Mouse (Mus musculus) liver, embryonic 14.5 days (tissue): ENCODE measurements around the gene Nkx2-5. TPM values are rescaled to one million over a fixed set of nuclear protein-coding genes. Genes with fewer than 3 reads are reported as not detected.
A peak's percentile ranks its signal among the peaks of the same experiment; 100 is the strongest.

Experiments used
- ATAC-seq: fragments of 200-750 bp; cut with Nextera tagmentation; 2 replicates; pipeline ENCODE4 v1.8.0; 2017; ENCODE audit warnings: moderate number of reproducible peaks, mild to moderate bottlenecking, moderate library complexity; ENCODE audit not compliant: insufficient read depth
- DNase-seq, 3 experiments: peaks; one replicate each; pipeline ENCODE4 v3.0.0-alpha.2; 2012 to 2013; ENCODE audit warnings: low read depth in 3 of 3, low spot score in 3 of 3
- H3K27ac ChIP-seq: fragments of 300-500 bp; sonication (generic); 2 replicates; pipeline ENCODE4 v1.5.1; 2014; ENCODE audit warnings: moderate library complexity, mild to moderate bottlenecking, control low read depth, inconsistent platforms
- H3K27me3 ChIP-seq: fragments of 300-500 bp; sonication (generic); 2 replicates; pipeline ENCODE4 v1.6.1; 2014; ENCODE audit warnings: mild to moderate bottlenecking, low read length, moderate library complexity; ENCODE audit not compliant: control insufficient read depth, insufficient read depth
- H3K36me3 ChIP-seq: fragments of 300-500 bp; sonication (generic); replicated peaks from 2 replicates; pipeline ENCODE4 v1.6.1; 2014; ENCODE audit warnings: low read depth; ENCODE audit not compliant: control insufficient read depth, insufficient read depth
- H3K4me1 ChIP-seq, 2 experiments: fragments of 200-500 bp in 1 of 2; fragments of 300-500 bp in 1 of 2; sonication (generic) in 1 of 2; replicated peaks; 2 replicates each; pipeline ENCODE4 v1.6.1; 2012 to 2014; ENCODE audit warnings: antibody characterized with exemption in 1 of 2, inconsistent platforms in 1 of 2, low read length in 1 of 2; ENCODE audit not compliant: control insufficient read depth in 2 of 2, insufficient read depth in 2 of 2
- H3K4me2 ChIP-seq: fragments of 300-500 bp; sonication (generic); 2 replicates; pipeline ENCODE4 v1.6.1; 2014; ENCODE audit warnings: low read depth, mild to moderate bottlenecking, control low read depth, moderate library complexity
- H3K4me3 ChIP-seq, 2 experiments: fragments of 200-500 bp in 1 of 2; fragments of 300-500 bp in 1 of 2; sonication (generic) in 1 of 2; 2 replicates each; pipeline ENCODE4 v1.5.1; 2012 to 2014; ENCODE audit warnings: low read depth in 2 of 2, low read length in 2 of 2, mild to moderate bottlenecking in 2 of 2, control low read depth in 1 of 2, inconsistent platforms in 1 of 2, moderate library complexity in 1 of 2; ENCODE audit not compliant: insufficient read depth in 1 of 2
- H3K9ac ChIP-seq: fragments of 300-500 bp; sonication (generic); replicated peaks from 2 replicates; pipeline ENCODE4 v1.6.1; 2014; ENCODE audit warnings: mild to moderate bottlenecking, control low read depth, moderate library complexity
- H3K9me3 ChIP-seq: fragments of 300-500 bp; sonication (generic); 2 replicates; pipeline ENCODE4 v1.6.1; 2016; ENCODE audit warnings: low read length, mixed read lengths; ENCODE audit not compliant: control insufficient read depth
- CTCF ChIP-seq: IDR thresholded peaks from 2 replicates; pipeline ENCODE4 v1.5.1; 2016; ENCODE audit warnings: antibody characterized with exemption, low read depth, control low read depth
- EP300 ChIP-seq: IDR thresholded peaks from 2 replicates; pipeline ENCODE4 v1.6.1; 2016; ENCODE audit warnings: antibody characterized with exemption, low read depth
- WGBS: fragments of 180-500 bp; shearing (Covaris S2); extraction: QIAGEN DNeasy Blood & Tissue Kit; methylation state at CpG from one replicate; pipeline ENCODE4 v1.1.7; 2014; ENCODE audit not compliant: insufficient replicate concordance; 5-methylcytosine and 5-hydroxymethylcytosine counted together
- polyA plus RNA-seq, 2 experiments: library from polyadenylated mRNA; depleted of rRNA in 1 of 2; stranded (reverse) in 1 of 2; unstranded in 1 of 2; fragments of >200 nt; fragmentation: Nextera tagmentation in 1 of 2; extraction: Ambion mirVana in 1 of 2; gene quantifications; 2 replicates each; pipeline versions ENCODE4 v1.2.1 to v1.2.3; 2012 to 2014

The Nkx2-5 gene
- polyA plus RNA-seq, 2 experiments, result not detected

- Histone ChIP-seq H3K9ac (no peak overlapping the region), H3K27me3 (peaks cover 83% of the 10 kb centered on the region), H3K27ac (no peak overlapping the region), H3K36me3 (no peaks in the 10 kb centered on the region), H3K4me3 (no peak overlapping the region), H3K4me2 (no peak overlapping the region), H3K9me3 (no peaks in the 10 kb centered on the region), H3K4me1 (no peaks in the 10 kb centered on the region)
- TF ChIP-seq EP300, result no peak
- TF ChIP-seq CTCF, result no peak
- DNase-seq (no peak), ATAC-seq (no peak)
- WGBS, result 7% methylated on average over 4 of the region's 4 CpGs
These were observed 7.5 kb upstream of the Nkx2-5 start for GRCm38 (mm10) chr17:26852262-26852661.

GRCm38 (mm10) chr17:26851136-26851460, 6.3 kb upstream of the Nkx2-5 start:
- Histone ChIP-seq H3K36me3 (no peaks in the 10 kb centered on the region), H3K9me3 (no peaks in the 10 kb centered on the region), H3K4me3 (no peak overlapping the region), H3K4me1 (no peaks in the 10 kb centered on the region), H3K27ac (no peak overlapping the region), H3K27me3 (peaks cover 78% of the 10 kb centered on the region), H3K4me2 (no peak overlapping the region), H3K9ac (no peak overlapping the region)
- 10% methylated on average over 8 of the region's 8 CpGs for WGBS
- no peak for TF ChIP-seq EP300
- TF ChIP-seq CTCF, result no peak
- DNase-seq (no peak), ATAC-seq (no peak)

- Histone ChIP-seq H3K4me2 (peak overlapping the region; percentile 30), H3K9me3 (no peaks in the 10 kb centered on the region), H3K27me3 (peaks cover 78% of the 10 kb centered on the region), H3K9ac (no peak overlapping the region), H3K27ac (no peak overlapping the region), H3K4me3 (peak overlapping the region in 1 of 2 experiments; percentile 16; a peak in 1 of 4 replicates), H3K36me3 (no peaks in the 10 kb centered on the region), H3K4me1 (no peaks in the 10 kb centered on the region)
- DNase-seq, result no peak
- no peak for ATAC-seq
- no peak for TF ChIP-seq EP300
- TF ChIP-seq CTCF, result no peak
- under 1% methylated on average over 48 of the region's 48 CpGs for WGBS
These were observed 5.7 kb upstream of the Nkx2-5 start for GRCm38 (mm10) chr17:26850358-26851135.

GRCm38 (mm10) chr17:26849746-26850357, 5.0 kb upstream of the Nkx2-5 start:
- Histone ChIP-seq H3K4me1 (no peaks in the 10 kb centered on the region), H3K36me3 (no peaks in the 10 kb centered on the region), H3K9me3 (no peaks in the 10 kb centered on the region), H3K4me3 (peak overlapping the region in 1 of 2 experiments; percentile 16; a peak in 1 of 4 replicates), H3K4me2 (peak overlapping the region; percentile 30), H3K27me3 (peaks cover 79% of the 10 kb centered on the region), H3K27ac (no peak overlapping the region), H3K9ac (no peak overlapping the region)
- 1% methylated on average over 44 of the region's 44 CpGs for WGBS
- DNase-seq, result no peak
- TF ChIP-seq EP300 (no peak), CTCF (no peak)
- no peak for ATAC-seq

GRCm38 (mm10) chr17:26849106-26849745, 4.4 kb upstream of the Nkx2-5 start:
- peaks cover 81% of the 10 kb centered on the region for H3K27me3 ChIP-seq
- no peak for DNase-seq
- no peak for ATAC-seq

More at GRCm38 (mm10) chr17:26849106-26849745, 4.4 kb upstream of the Nkx2-5 start:
- Histone ChIP-seq H3K27ac (no peak overlapping the region), H3K9ac (no peak overlapping the region), H3K9me3 (no peaks in the 10 kb centered on the region), H3K4me3 (no peak overlapping the region), H3K4me1 (no peaks in the 10 kb centered on the region), H3K36me3 (no peaks in the 10 kb centered on the region), H3K4me2 (peak overlapping the region; percentile 30; the same call in 1 of the 2 replicates)
- TF ChIP-seq CTCF, result no peak
- TF ChIP-seq EP300, result no peak
- 3% methylated on average over 19 of the region's 19 CpGs for WGBS
